Mouse (Mus musculus) heart, adult 2 months (tissue): ENCODE results near the gene Sod3.

Experiments used
- CTCF ChIP-seq: fragments of 200-600 bp; IDR thresholded peaks from 2 replicates; pipeline ENCODE4 v1.8.1; 2022; ENCODE audit warnings: antibody characterized with exemption, mild to moderate bottlenecking, moderate library complexity
- POLR2A ChIP-seq: fragments of 200-500 bp; IDR thresholded peaks from 2 replicates; pipeline ENCODE4 v1.6.1; 2011; ENCODE audit warnings: mild to moderate bottlenecking, low read depth, low read length, control low read depth; ENCODE audit not compliant: insufficient read depth

DNA sequence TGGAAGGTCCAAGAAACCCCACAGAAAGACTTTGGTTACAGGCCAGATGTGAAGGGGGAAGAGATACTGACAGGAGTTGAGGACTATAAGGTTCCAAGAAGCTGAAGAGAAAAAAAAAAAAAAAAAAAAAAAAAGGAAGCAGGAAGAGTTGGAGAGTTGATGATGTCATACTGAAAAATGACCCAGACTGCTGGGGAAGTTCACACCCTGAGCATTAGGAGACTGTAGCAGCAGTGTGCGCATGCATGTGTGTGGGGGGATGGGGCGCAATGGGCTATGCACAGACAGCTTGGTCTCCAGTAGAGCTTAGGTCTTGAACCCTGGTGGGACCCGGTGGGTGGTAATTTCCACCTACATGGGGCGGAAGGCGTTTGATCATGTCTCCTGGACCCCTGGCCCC lies 20.2 kb downstream of the Sod3 start:
- TF ChIP-seq POLR2A (no peak), CTCF (no peak)
